Mouse (Mus musculus): Measurements from ENCODE around the gene Cgn. TPM values are rescaled to one million over a fixed set of nuclear protein-coding genes. Genes with fewer than 3 reads are reported as not detected.

The Cgn gene
- total RNA-seq (2023): 0.71 TPM

GRCm38 (mm10) chr3:94786367-94786835 lies at the start of gene Cgn:
Gene Cgn (minus strand): TSS chr3:94786492.

Other genes with a start within 250 kb of the Cgn start
- gene Snx27, start 203.8 kb downstream of the Cgn start, total RNA-seq (2023): 32.2 TPM
- gene Gm10972, start 143.4 kb downstream of the Cgn start, total RNA-seq (2023): not detected
- 2.8 TPM for gene Tuft1, start 127.6 kb downstream of the Cgn start, total RNA-seq (2023)
- not detected for gene Selenbp2, start 92.9 kb downstream of the Cgn start, total RNA-seq (2023)
- gene Pogz, start 51.1 kb upstream of the Cgn start, total RNA-seq (2023): 84.4 TPM
- gene Psmb4, start 100.5 kb upstream of the Cgn start, total RNA-seq (2023): 200 TPM
- gene Selenbp1, start 146.6 kb upstream of the Cgn start, total RNA-seq (2023): 1.6 TPM
- gene Rfx5, start 167.6 kb upstream of the Cgn start, total RNA-seq (2023): 30.4 TPM
- gene Pi4kb, start 188.2 kb upstream of the Cgn start, total RNA-seq (2023): 50.0 TPM
- 67.3 TPM for gene Zfp687, start 229.0 kb upstream of the Cgn start, total RNA-seq (2023)